Mouse (Mus musculus) forebrain, embryonic 11.5 days (tissue): ENCODE results near the gene Chrm2. TPM values are rescaled to one million over a fixed set of nuclear protein-coding genes. Genes with fewer than 3 reads are reported as not detected.

Source experiments
- ATAC-seq: fragments of 200-750 bp; cut with Nextera tagmentation; replicated peaks from 2 replicates; pipeline ENCODE4 v1.8.0; 2017; ENCODE audit warnings: moderate TSS enrichment; ENCODE audit not compliant: low FRiP score
- DNase-seq: peaks from one replicate; pipeline ENCODE4 v3.0.0-alpha.2; 2017; ENCODE audit warnings: low spot score
- H3K27ac ChIP-seq: fragments of 300-500 bp; sonication (generic); 2 replicates; pipeline ENCODE4 v1.5.1; 2014; ENCODE audit warnings: low read depth, low read length
- H3K27me3 ChIP-seq: fragments of 300-500 bp; sonication (generic); 2 replicates; pipeline ENCODE4 v1.6.1; 2014; ENCODE audit warnings: mild to moderate bottlenecking, low read length, mixed read lengths; ENCODE audit not compliant: control insufficient read depth, insufficient read depth
- H3K36me3 ChIP-seq: fragments of 300-500 bp; sonication (generic); 2 replicates; pipeline ENCODE4 v1.6.1; 2014; ENCODE audit warnings: mild to moderate bottlenecking, low read length, moderate library complexity, mixed read lengths; ENCODE audit not compliant: control insufficient read depth, insufficient read depth
- H3K4me1 ChIP-seq: fragments of 300-500 bp; sonication (generic); replicated peaks from 2 replicates; pipeline ENCODE4 v1.6.1; 2014; ENCODE audit warnings: low read length, mixed read lengths; ENCODE audit not compliant: control insufficient read depth, insufficient read depth
- H3K4me2 ChIP-seq: fragments of 300-500 bp; sonication (generic); 2 replicates; pipeline ENCODE4 v1.6.1; 2014; ENCODE audit warnings: low read depth, mild to moderate bottlenecking, low read length, moderate library complexity, mixed read lengths; ENCODE audit not compliant: severe bottlenecking
- H3K4me3 ChIP-seq: fragments of 300-500 bp; sonication (generic); 2 replicates; pipeline ENCODE4 v1.5.1; 2014; ENCODE audit warnings: low read depth, low read length
- H3K9ac ChIP-seq: fragments of 300-500 bp; sonication (generic); 2 replicates; pipeline ENCODE4 v1.6.1; 2014; ENCODE audit warnings: low read length
- H3K9me3 ChIP-seq: fragments of 300-500 bp; sonication (generic); 2 replicates; pipeline ENCODE4 v1.6.1; 2016; ENCODE audit warnings: low read length, mixed read lengths; ENCODE audit not compliant: control insufficient read depth
- WGBS: fragments of 180-500 bp; shearing (Covaris S2); extraction: QIAGEN DNeasy Blood & Tissue Kit; methylation state at CpG from one replicate; pipeline ENCODE4 v1.1.7; 2014; 5-methylcytosine and 5-hydroxymethylcytosine counted together
- polyA plus RNA-seq: library from polyadenylated mRNA; unstranded; fragments of >200 nt; fragmentation: Nextera tagmentation; extraction: Ambion mirVana; gene quantifications from 2 replicates; pipeline ENCODE4 v1.2.1, GENCODE M21; 2014

Chrm2 gene
- polyA plus RNA-seq, result 0.36 and 0.63 TPM in 2 replicates

DNA sequence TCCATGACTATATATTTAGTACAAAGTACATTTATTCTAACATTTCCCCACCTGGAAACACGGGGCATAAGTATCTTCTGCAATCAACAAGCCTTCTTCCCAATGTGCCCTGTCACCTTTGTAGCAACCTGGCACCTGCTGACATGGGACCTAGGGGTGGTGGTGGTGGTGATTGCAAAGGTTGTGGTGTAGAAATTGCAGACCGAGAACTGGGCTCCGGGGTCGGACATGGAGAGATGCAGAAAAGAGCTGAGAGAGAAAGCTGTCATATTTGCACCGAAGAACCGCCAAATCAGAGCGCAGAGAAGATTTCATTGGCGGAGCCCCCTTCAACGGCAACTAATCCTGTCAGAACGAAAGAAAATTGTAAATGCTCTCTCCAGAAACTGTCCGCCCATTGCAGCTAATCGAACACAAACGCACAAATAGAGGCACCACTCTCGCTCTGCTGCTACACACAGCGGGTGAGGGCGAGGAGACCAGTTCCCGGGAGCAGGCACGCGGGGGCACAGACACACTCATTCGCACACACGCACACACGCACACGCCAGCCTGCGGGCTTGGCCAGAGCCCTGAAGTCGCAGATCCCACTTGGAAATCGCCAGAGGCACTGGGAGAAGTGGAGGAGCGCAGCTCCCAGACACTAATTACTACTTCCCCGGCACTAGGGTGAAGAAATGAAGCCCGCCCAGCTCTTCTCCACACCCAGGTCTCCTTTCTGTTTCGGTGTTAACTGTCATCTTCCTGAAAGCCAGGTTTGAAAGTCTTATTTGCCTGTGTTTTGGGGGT is at the start of gene Chrm2:
Gene Chrm2, plus strand, starts transcription at position 473 of the 789 bp plus-strand sequence.
- 3% methylated on average over 30 of the region's 30 CpGs for WGBS
- Histone ChIP-seq H3K9ac (peak within 1 kb of the TSS; percentile 50), H3K4me2 (peak within 1 kb of the TSS; percentile 97), H3K9me3 (no peaks in the 10 kb centered on the region), H3K4me1 (no peaks in the 10 kb centered on the region; the same call in 1 of the 2 replicates), H3K27me3 (peaks cover 15% of the 10 kb centered on the region), H3K4me3 (peak within 1 kb of the TSS; percentile 42), H3K36me3 (no peaks in the 10 kb centered on the region), H3K27ac (no peak within 1 kb of the TSS)
- peak; percentile 69 for ATAC-seq
- peak; percentile 63 for DNase-seq

DNA sequence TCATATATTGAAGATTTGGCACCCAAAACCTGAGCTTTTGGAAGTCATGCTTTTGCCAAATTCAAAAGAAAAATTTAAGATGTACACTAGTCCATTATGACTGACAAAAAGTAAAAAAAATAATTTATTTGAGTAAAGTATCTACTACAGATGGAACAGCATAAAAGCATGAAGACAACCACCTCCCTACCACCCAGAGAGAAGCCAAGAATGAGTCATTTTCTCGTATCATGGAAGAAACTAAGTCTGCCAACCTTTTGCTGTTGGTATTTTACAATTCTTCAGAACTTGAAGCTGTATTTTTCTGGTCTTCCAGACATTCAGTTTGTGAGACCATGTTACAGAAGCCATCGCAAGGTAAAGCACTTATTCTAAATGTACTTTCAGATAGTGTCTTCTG is 13.9 kb upstream of the Chrm2 start:
- ATAC-seq (no peak), DNase-seq (no peak)
- WGBS, result 79% methylated on average over 2 of the region's 2 CpGs
- Histone ChIP-seq H3K27ac (no peak overlapping the region), H3K4me2 (no peak overlapping the region), H3K9me3 (no peaks in the 10 kb centered on the region), H3K4me3 (no peak overlapping the region), H3K9ac (no peak overlapping the region), H3K27me3 (no peaks in the 10 kb centered on the region), H3K36me3 (no peaks in the 10 kb centered on the region), H3K4me1 (no peaks in the 10 kb centered on the region)

DNA sequence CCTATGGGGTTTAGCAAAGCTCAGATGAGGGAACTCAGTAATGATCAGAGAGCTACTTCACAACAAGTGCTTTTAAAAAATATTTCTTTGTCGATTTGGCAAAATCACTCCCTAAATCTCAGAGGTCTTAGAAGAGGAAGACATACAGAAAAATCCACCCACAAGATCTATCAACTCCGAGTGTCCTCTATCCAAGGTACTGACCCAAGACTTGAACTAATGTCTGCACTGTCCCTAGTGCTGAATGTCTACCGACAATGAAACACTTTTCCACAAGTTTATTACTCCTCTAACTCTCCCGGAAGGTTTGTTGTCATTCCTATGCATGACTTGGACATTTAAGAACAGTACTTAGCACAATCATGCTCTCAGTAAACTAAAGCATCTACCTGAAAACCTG is 9.9 kb upstream of the Chrm2 start:
- Histone ChIP-seq H3K27me3 (no peaks in the 10 kb centered on the region), H3K4me1 (no peaks in the 10 kb centered on the region), H3K4me2 (no peak overlapping the region), H3K9ac (no peak overlapping the region), H3K4me3 (no peak overlapping the region), H3K27ac (no peak overlapping the region), H3K36me3 (no peaks in the 10 kb centered on the region), H3K9me3 (no peaks in the 10 kb centered on the region)
- DNase-seq (no peak), ATAC-seq (no peak)
- 78% methylated on average over 4 of the region's 4 CpGs for WGBS

DNA sequence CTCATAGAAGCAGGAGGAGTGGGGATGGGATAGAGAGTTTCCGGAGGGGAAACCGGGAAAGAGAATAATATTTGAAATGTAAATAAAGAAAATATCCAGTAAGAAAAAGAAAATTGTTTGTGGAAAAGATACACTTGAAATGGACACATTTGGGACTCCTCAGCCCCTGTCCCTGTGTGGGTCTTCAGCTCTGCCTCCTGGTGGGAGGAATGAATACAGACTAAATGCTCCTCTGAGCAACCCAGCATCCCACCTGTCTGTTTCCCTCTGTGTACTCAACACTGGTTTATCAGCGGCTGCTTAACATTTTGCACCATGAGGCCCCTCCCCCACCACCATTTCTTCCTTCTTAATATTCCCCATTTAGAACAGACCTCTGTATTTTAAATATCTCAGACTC is 3.8 kb upstream of the Chrm2 start:
- Histone ChIP-seq H3K4me3 (no peak overlapping the region), H3K36me3 (no peaks in the 10 kb centered on the region), H3K27me3 (peaks cover 4% of the 10 kb centered on the region), H3K27ac (no peak overlapping the region), H3K9me3 (no peaks in the 10 kb centered on the region), H3K4me2 (no peak overlapping the region), H3K9ac (no peak overlapping the region), H3K4me1 (no peaks in the 10 kb centered on the region; the same call in 1 of the 2 replicates)
- DNase-seq, result no peak
- WGBS, result 51% methylated on average over 3 of the region's 3 CpGs
- no peak for ATAC-seq

DNA sequence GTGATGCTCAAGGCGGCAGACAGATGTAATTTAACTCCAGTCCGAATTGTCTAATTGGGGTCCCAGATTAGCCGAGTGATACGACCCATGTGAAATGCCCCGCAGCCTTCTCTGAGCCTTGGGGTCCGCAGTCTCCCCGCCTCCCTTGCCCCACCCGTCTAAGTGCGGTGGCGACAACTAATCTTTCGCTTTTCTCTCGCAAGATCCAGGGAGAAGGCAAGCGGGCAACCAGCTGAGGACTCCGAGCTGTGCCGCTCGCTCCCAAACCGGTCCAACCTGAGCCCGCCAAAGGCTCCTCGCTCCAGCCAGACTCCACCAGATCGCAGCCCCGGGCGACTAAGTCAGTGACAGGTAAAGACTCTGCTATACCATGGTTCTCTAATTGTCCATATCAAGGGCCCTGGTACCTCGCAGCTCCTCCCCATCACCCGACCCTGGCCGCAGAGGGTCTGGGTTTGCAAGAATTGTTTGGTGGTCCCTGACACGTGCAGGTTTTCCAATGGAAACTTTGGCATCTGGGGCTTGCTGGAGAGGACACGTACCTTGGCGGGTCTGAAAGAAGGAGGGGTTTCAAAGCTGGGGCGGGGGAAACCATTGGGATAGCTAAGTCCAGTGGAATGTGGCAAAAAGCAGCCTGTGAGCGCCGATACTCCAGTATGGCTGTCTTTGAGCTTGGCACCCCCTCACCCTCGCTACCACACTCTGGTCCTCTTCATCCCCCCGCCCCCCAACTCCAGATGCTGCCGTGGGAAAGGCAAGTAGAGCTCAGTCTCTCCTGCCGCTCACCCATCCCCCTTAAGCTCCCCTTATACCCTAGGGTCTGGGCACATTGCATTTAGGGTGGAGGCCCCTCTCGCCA is 746 bp downstream of the Chrm2 start:
- peak overlapping the region; percentile 97 for H3K4me2 ChIP-seq
- H3K9ac ChIP-seq, result peak overlapping the region; percentile 50
- DNase-seq (peak; percentile 60), ATAC-seq (peak; percentile 67)
- H3K27ac ChIP-seq, result no peak overlapping the region
- no peaks in the 10 kb centered on the region; the same call in 1 of the 2 replicates for H3K4me1 ChIP-seq
- WGBS, result under 1% methylated on average over 36 of the region's 36 CpGs
- H3K4me3 ChIP-seq, result peak overlapping the region; percentile 42
- no peaks in the 10 kb centered on the region for H3K36me3 ChIP-seq
- peaks cover 15% of the 10 kb centered on the region for H3K27me3 ChIP-seq
- no peaks in the 10 kb centered on the region for H3K9me3 ChIP-seq

DNA sequence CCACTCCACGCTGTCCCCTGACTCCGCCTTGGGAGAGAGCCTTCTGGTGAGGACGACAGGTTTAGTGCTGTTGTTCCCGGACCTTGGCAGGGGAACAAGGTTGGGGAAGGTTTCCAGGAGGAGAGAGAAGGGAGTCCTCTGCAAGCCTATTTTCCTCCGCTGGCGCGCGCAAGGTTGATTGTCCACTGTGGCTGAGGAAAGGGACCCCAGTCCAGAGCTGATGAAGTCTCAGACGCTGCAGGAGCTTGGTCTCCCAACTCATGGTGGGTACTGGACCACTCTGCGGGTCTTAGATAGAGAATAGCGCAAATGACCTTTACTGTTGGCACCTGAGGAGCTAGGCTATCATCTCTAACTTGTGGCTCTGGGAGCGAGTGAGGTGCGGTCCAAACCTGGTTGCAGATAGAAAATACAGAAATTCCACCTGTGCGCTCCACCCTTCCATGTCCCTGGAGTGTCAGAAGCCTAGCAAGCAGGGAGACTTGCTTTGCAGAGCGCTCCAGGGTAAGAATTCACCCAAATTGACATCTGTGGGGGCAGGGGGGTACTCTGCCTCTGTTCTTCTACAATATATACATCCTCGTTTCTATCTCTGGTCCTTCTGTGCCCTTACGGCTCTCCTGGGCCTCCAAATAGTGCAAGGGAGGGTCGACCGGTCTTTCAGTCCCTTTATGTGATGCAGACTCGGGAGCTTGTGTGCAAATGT is 1.5 kb downstream of the Chrm2 start:
- ATAC-seq, result no peak; the same call in 1 of the 2 replicates
- peaks cover 15% of the 10 kb centered on the region for H3K27me3 ChIP-seq
- WGBS, result 29% methylated on average over 20 of the region's 20 CpGs

DNA sequence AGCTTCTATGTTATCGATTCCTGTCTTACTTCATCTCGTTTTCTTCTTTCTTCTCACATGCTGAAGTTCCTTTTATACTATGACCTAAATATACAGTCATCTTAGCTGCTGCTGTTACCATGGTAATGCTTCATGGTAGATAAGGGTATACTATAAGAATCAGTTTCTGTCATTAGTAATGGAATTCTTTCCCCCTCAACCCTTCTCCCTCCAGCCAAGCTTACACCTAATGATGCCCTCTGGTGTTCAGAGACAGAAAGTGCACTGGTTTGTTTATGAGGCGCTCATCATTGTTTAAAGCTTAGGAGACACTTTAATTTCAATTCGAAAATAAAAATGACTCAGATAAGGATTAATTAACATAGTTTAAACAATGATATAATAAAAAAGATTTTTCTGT is 5.8 kb downstream of the Chrm2 start:
- Histone ChIP-seq H3K4me2 (no peak overlapping the region), H3K9me3 (no peaks in the 10 kb centered on the region), H3K9ac (no peak overlapping the region), H3K27ac (no peak overlapping the region), H3K36me3 (no peaks in the 10 kb centered on the region), H3K4me1 (no peaks in the 10 kb centered on the region; the same call in 1 of the 2 replicates), H3K27me3 (peaks cover 14% of the 10 kb centered on the region), H3K4me3 (no peak overlapping the region)
- DNase-seq, result no peak
- ATAC-seq, result 0 out of 2 replicates have a peak, but pooled peaks have one; percentile 30
- 63% methylated on average over 4 of the region's 4 CpGs for WGBS

More for the DNA sequence above, 1.5 kb downstream of the Chrm2 start:
- peak overlapping the region; percentile 97 for H3K4me2 ChIP-seq
- DNase-seq, result no peak
- peak overlapping the region; percentile 25; the same call in 1 of the 2 replicates for H3K9ac ChIP-seq
- H3K36me3 ChIP-seq, result no peaks in the 10 kb centered on the region
- no peak overlapping the region for H3K27ac ChIP-seq
- peak overlapping the region; percentile 42 for H3K4me3 ChIP-seq
- H3K9me3 ChIP-seq, result no peaks in the 10 kb centered on the region
- no peaks in the 10 kb centered on the region; the same call in 1 of the 2 replicates for H3K4me1 ChIP-seq

DNA sequence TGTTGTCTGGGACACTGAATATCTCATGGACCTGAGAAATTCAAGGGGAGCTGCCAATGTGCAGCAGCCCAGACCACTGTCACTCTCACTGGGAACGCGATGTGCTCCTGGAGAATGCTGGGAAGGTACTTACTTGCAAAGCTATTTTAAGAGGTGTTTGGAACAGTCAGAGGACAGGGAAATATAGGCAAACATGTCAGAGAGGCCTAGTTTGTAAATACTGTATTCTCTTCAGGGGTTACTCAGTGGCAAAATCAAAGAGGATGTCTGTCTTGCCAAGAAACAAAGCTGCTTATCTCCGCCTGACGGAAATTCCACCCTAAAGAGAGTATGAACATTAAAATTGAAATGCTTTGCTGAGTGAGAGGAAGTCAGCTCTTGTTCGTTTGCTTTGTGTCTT is 17.3 kb downstream of the Chrm2 start:
- ATAC-seq, result no peak
- WGBS, result 80% methylated on average over 5 of the region's 5 CpGs
- H3K9me3 ChIP-seq, result no peaks in the 10 kb centered on the region

More for the DNA sequence above, 17.3 kb downstream of the Chrm2 start:
- no peaks in the 10 kb centered on the region for H3K36me3 ChIP-seq
- no peak overlapping the region for H3K4me2 ChIP-seq
- H3K4me3 ChIP-seq, result no peak overlapping the region
- no peaks in the 10 kb centered on the region for H3K4me1 ChIP-seq
- no peak overlapping the region for H3K27ac ChIP-seq
- H3K9ac ChIP-seq, result no peak overlapping the region
- DNase-seq, result no peak
- no peaks in the 10 kb centered on the region for H3K27me3 ChIP-seq
